24 mouse cellular contexts compared by ENCODE assay signal in the genomic region with DNA sequence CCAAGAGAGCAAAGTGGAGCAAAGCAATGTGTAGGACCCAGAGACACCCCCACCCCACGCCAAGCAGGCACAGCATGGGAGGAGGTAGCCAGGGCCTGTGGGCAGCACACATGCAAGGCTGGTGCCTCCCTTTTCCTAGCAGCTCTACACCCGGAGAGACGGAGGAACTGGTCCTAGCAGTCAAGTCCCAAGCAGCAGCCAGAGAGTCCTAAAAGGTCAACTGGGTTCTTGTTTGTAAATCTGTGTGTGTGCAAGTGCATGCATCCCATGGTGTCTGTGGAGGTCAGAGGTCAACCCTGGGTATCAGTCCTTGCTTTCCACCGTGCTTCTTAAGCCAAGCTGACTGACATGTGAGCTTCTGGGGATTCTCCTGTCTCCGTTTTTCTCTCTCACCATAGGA. TPM values are rescaled to one million over a fixed set of nuclear protein-coding genes. Genes with fewer than 3 reads are reported as not detected.
DNase-seq lines count a peak whose midpoint lies in the region; ATAC-seq and TF ChIP-seq lines count a peak whose summit lies in the region.
"Had no signal": no experiment of that assay in that cellular context is flagged by ENCODE, and none has a peak within 500 bp of the region (broad histone marks: within the 10 kb centered on the region; RNA-seq: fewer than 3 reads in every experiment).

No protein-coding gene starts in this region.

- DNase-seq in cerebellum, adult 18-20 months = peak; percentile 16 to 34
- DNase-seq in cerebellum, postnatal 36 days = no peak
- no peak for DNase-seq in limb, embryonic 14.5 days (ENCODE audit: low spot score)
- DNase-seq in frontal cortex, postnatal 10 days (ENCODE audit: low spot score in 2 of 2) = no peak
- DNase-seq: adrenal gland, adult 8-10 months; gastrocnemius, adult 2 months; heart, postnatal 14 days; kidney, adult 8-10 months; kidney, postnatal 14 days; liver, embryonic 13.5 days; lung, embryonic 14.5 days; lung, postnatal 36 days; spleen, adult 18-20 months; thymus, adult 18-20 months; thymus, postnatal 4 days had no signal

- H3K4me3 ChIP-seq in hindbrain, embryonic 13.5 days = no peak overlapping the region
- H3K4me3 ChIP-seq in hindbrain, embryonic 12.5 days = no peak overlapping the region
- peak overlapping the region; percentile 77 for H3K4me3 ChIP-seq in megakaryocyte, embryonic 14.5 days (replicated peaks)
- no peak overlapping the region for H3K4me3 ChIP-seq in limb, embryonic 14.5 days (replicated peaks; ENCODE audit: low read length)
- H3K4me3 ChIP-seq: embryonic facial prominence, embryonic 13.5 days; gastrocnemius, adult 2 months; heart, embryonic 12.5 days; liver, embryonic 13.5 days; midbrain, embryonic 12.5 days had no signal

- no peak overlapping the region for H3K9ac ChIP-seq in hindbrain, embryonic 13.5 days
- H3K9ac ChIP-seq in hindbrain, embryonic 12.5 days = no peak overlapping the region
- H3K9ac ChIP-seq in limb, embryonic 14.5 days (ENCODE audit: low read depth, low read length, severe bottlenecking) = no peak overlapping the region
- H3K9ac ChIP-seq: embryonic facial prominence, embryonic 13.5 days; heart, embryonic 12.5 days; liver, embryonic 13.5 days; lung, embryonic 14.5 days; midbrain, embryonic 12.5 days had no signal

- no peak for ATAC-seq in hindbrain, embryonic 13.5 days (ENCODE audit: low FRiP score)
- ATAC-seq in hindbrain, embryonic 12.5 days (ENCODE audit: low FRiP score) = no peak
- no peak for ATAC-seq in megakaryocyte, adult 5-6 weeks (ENCODE audit: poor library complexity, severe bottlenecking)
- no peak for ATAC-seq in limb, embryonic 14.5 days (ENCODE audit: low FRiP score, low read depth)
- ATAC-seq: CD4-positive, CD25-positive, alpha-beta regulatory T cell, adult 4 months; Patski had no signal

- H3K36me3 ChIP-seq in hindbrain, embryonic 13.5 days = peaks cover 40% of the 10 kb centered on the region
- H3K36me3 ChIP-seq in hindbrain, embryonic 12.5 days = peaks cover 11% of the 10 kb centered on the region; the same call in 1 of the 2 replicates
- H3K36me3 ChIP-seq in megakaryocyte, embryonic 14.5 days (replicated peaks; ENCODE audit: low read length) = peaks cover 80% of the 10 kb centered on the region
- peaks cover 6% of the 10 kb centered on the region; the same call in 1 of the 2 replicates for H3K36me3 ChIP-seq in limb, embryonic 14.5 days (ENCODE audit: control insufficient read depth, insufficient read depth, low read length)
- H3K36me3 ChIP-seq: heart, embryonic 12.5 days had no signal

- peaks cover 24% of the 10 kb centered on the region for H3K4me1 ChIP-seq in hindbrain, embryonic 13.5 days (replicated peaks)
- H3K4me1 ChIP-seq in hindbrain, embryonic 12.5 days = peaks cover 13% of the 10 kb centered on the region; the same call in 1 of the 2 replicates
- H3K4me1 ChIP-seq in megakaryocyte, embryonic 14.5 days = peaks cover 97% of the 10 kb centered on the region
- peaks cover 5% of the 10 kb centered on the region for H3K4me1 ChIP-seq in limb, embryonic 14.5 days (ENCODE audit: control insufficient read depth, insufficient read depth, low read length)
- H3K4me1 ChIP-seq: midbrain, embryonic 12.5 days had no signal

- no peak for TF ChIP-seq POLR2A in limb, embryonic 14.5 days (IDR thresholded peaks at IDR 0.05; ENCODE audit: borderline replicate concordance, extremely low read depth, insufficient read depth, insufficient read length)

- H3K27ac ChIP-seq in hindbrain, embryonic 13.5 days = 0 out of 2 replicates have a peak overlapping the region, but pooled peaks have one; percentile 65
- no peak overlapping the region for H3K27ac ChIP-seq in hindbrain, embryonic 12.5 days
- H3K27ac ChIP-seq in limb, embryonic 14.5 days (replicated peaks; ENCODE audit: low read depth, low read length) = peak overlapping the region; percentile 61; the same call in 1 of the 2 replicates
- H3K27ac ChIP-seq: embryonic facial prominence, embryonic 13.5 days; liver, embryonic 13.5 days; midbrain, embryonic 12.5 days had no signal

- no peaks in the 10 kb centered on the region for H3K9me3 ChIP-seq in hindbrain, embryonic 13.5 days
- H3K9me3 ChIP-seq in hindbrain, embryonic 12.5 days (replicated peaks) = no peaks in the 10 kb centered on the region
- H3K9me3 ChIP-seq in megakaryocyte, embryonic 14.5 days = no peaks in the 10 kb centered on the region
- no peaks in the 10 kb centered on the region for H3K9me3 ChIP-seq in limb, embryonic 14.5 days (ENCODE audit: control insufficient read depth, low read length)
- H3K9me3 ChIP-seq: embryonic facial prominence, embryonic 13.5 days; heart, embryonic 12.5 days; liver, embryonic 13.5 days; midbrain, embryonic 12.5 days had no signal

- H3K4me2 ChIP-seq in hindbrain, embryonic 13.5 days = no peak overlapping the region
- H3K4me2 ChIP-seq in hindbrain, embryonic 12.5 days (replicated peaks) = no peak overlapping the region
- H3K4me2 ChIP-seq in limb, embryonic 14.5 days (replicated peaks; ENCODE audit: low read depth, low read length, severe bottlenecking) = no peak overlapping the region
- H3K4me2 ChIP-seq: embryonic facial prominence, embryonic 13.5 days; heart, embryonic 12.5 days; liver, embryonic 13.5 days; lung, embryonic 14.5 days; midbrain, embryonic 12.5 days had no signal

- 77% methylated on average over 5 of the region's 5 CpGs for WGBS in hindbrain, embryonic 13.5 days
- 67% methylated on average over 5 of the region's 5 CpGs for WGBS in hindbrain, embryonic 12.5 days
- 80% methylated on average over 5 of the region's 5 CpGs for WGBS in limb, embryonic 14.5 days

- no peaks in the 10 kb centered on the region for H3K27me3 ChIP-seq in hindbrain, embryonic 13.5 days
- no peaks in the 10 kb centered on the region for H3K27me3 ChIP-seq in hindbrain, embryonic 12.5 days
- H3K27me3 ChIP-seq in megakaryocyte, embryonic 14.5 days (replicated peaks) = no peaks in the 10 kb centered on the region
- H3K27me3 ChIP-seq in limb, embryonic 14.5 days (ENCODE audit: control insufficient read depth, insufficient read depth, low read length) = no peaks in the 10 kb centered on the region
- H3K27me3 ChIP-seq: embryonic facial prominence, embryonic 13.5 days; heart, embryonic 12.5 days; liver, embryonic 13.5 days; midbrain, embryonic 12.5 days; Patski had no signal

RNA-seq across cellular contexts. Expression of a gene that starts 27.1 kb away (rescaled TPM):
- 19.0 and 20.4 TPM in 2 replicates for polyA plus RNA-seq in hindbrain, embryonic 13.5 days (2015; fragmentation: Nextera tagmentation; extraction: Ambion mirVana)
- 21.6 and 23.3 TPM in 2 replicates for polyA plus RNA-seq in hindbrain, embryonic 12.5 days (2016; fragmentation: Nextera tagmentation; extraction: Ambion mirVana)
- 149 and 562 TPM in 2 replicates for polyA plus RNA-seq in megakaryocyte, embryonic 14.5 days (2012; ENCODE audit: insufficient read depth, low replicate concordance)
- total RNA-seq in megakaryocyte, adult 5-6 weeks (2015) = 0.80 and 0.85 TPM in 2 replicates
- total RNA-seq in megakaryocyte, adult 5-6 weeks (2017) = 0.04 and 0.41 TPM in 2 replicates
- 78.7 and 115 TPM in 2 replicates for polyA plus RNA-seq in limb, embryonic 14.5 days (2012; rRNA removed)
- polyA plus RNA-seq in limb, embryonic 14.5 days (2014; fragmentation: Nextera tagmentation; extraction: Ambion mirVana) = 19.1 and 28.0 TPM in 2 replicates
- polyA plus RNA-seq: CD4-positive, CD25-positive, alpha-beta regulatory T cell, adult 4 months had no signal

Comparison
In these comparisons a context has a peak if more than half of its experiments do, and no peak if none do; other contexts are left out.
1. DNase-seq: peak in cerebellum, adult 18-20 months (2 of 2); none in cerebellum, postnatal 36 days (0 of 2), limb, embryonic 14.5 days (single experiment) and frontal cortex, postnatal 10 days (0 of 2).